Mouse (Mus musculus): ENCODE data around the gene Idi2.
"Not testable (repeated sequence)": the region's sequence is repeated elsewhere in the genome, so short reads cannot be mapped to it uniquely, and the experiment has no call there.

Gene Idi2

GRCm38 (mm10) chr13:8995990-8996786, 43.5 kb downstream of the Idi2 start, which contains the start of gene Gtpbp4:
Gtpbp4 (minus strand) TSS chr13:8996083.
- peak; percentile 90 to 94 for DNase-seq (ENCODE audit: low read depth in 2 of 2, low spot score in 2 of 2)

GRCm38 (mm10) chr13:8997221-8997620, 44.6 kb downstream of the Idi2 start:
- DNase-seq (ENCODE audit: low read depth in 2 of 2, low spot score in 2 of 2): not testable (repeated sequence)

GRCm38 (mm10) chr13:8999464-8999863, 46.8 kb downstream of the Idi2 start:
- DNase-seq (ENCODE audit: low read depth in 2 of 2, low spot score in 2 of 2): no peak

GRCm38 (mm10) chr13:9003306-9003705, 50.6 kb downstream of the Idi2 start:
- DNase-seq (ENCODE audit: low read depth in 2 of 2, low spot score in 2 of 2): no peak
